Mouse (Mus musculus): ENCODE measurements around the gene Mybpc1.
"Not testable (repeated sequence)": the region's sequence is repeated elsewhere in the genome, so short reads cannot be mapped to it uniquely, and the experiment has no call there.

The Mybpc1 gene

DNA sequence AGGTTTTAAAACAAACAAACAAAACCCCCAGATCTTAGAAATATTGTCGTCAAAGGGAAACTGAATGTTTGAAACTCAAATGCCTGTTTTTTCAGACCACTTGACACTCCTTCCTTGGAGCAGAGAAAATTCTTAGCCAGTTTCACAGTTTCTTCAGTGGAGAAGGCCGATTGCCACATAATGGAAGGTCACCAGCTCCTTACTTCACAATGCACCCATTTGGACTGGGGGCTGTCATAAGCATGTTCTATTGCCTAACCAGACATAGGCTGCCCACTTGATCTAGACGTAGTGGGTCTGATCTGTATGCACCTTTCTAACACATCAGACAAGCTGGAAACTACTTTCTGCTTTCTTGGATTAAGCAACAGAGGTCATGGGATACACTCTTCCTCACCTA, 100.5 kb downstream of the Mybpc1 start:
- ChIA-PET CTCF (interaction anchor here in 3 of 4 experiments (1.1 to 2.6 kb wide), 5 partner anchors 10 to 221 kb away, joined by 3 to 25 read pairs (median 6); no protein-coding TSS in a partner anchor), POLR2A (interaction anchor here in 3 of 4 experiments (0.6 to 5.4 kb wide), 32 partner anchors 8 to 340 kb away, joined by 3 to 52 read pairs (median 5); partner anchors contain the start of genes Arl1 (in 1 of the 3), Spic (in 1 of the 3) and Sycp3 (in 1 of the 3))

DNA sequence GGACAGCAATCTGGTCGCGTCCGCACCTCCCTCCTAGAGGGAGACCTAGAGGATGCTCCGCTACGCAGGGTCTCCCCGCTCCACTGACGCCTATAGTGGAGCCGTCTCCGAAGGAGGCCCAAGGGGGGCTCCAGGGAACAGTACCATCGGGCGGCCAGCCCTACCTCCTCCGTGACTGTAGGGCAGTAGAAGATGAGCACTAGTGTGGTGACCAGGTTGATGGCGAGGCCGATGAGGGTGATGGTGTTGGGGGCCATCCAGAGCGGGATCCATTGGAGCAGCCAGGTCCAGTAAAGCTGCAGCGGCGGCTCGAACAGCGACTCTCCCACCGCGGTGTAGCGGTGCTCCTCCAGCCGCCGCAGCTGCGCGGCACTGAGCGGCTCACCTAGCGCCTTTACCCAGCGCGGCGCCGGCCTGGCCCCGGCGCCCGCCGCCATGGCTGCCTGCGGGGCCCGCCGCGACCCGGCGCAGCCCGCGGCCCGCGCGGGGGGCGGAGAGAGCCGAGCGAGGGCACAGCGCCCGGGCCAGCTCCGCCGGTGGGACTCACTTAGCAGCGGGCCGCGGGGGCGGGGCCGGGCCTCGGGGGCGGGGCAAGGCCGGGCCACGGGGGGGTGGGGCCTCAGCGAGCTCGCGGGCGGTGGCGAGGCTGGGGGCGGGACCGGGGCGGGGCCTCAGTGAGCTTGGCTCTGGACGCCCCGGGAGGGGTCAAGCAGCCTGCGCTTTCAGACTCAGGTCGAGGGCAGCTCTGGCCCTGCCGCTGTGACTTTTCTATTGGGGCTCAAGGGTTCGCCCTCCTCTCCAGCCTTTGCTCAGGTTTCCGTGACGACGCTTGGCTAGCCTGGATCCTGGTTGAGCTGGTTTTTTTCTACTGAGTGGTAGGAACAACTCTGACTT, 101.3 kb downstream of the Mybpc1 start, which contains the start of gene Chpt1:
TSS of gene Chpt1 (minus strand) at position 653 of the 894 bp plus-strand sequence.
- POLR2A ChIA-PET = interaction anchor here (0.6 to 5.4 kb wide), 38 partner anchors 8 to 235 kb away, joined by 3 to 52 read pairs (median 4); partner anchors contain the start of genes Arl1 (in 1 of the 4), Spic (in 1 of the 4) and Sycp3 (in 1 of the 4)
- CTCF ChIA-PET = interaction anchor here in 3 of 4 experiments (0.6 to 2.6 kb wide), 9 partner anchors 10 to 805 kb away, joined by 3 to 25 read pairs (median 6); no protein-coding TSS in a partner anchor

DNA sequence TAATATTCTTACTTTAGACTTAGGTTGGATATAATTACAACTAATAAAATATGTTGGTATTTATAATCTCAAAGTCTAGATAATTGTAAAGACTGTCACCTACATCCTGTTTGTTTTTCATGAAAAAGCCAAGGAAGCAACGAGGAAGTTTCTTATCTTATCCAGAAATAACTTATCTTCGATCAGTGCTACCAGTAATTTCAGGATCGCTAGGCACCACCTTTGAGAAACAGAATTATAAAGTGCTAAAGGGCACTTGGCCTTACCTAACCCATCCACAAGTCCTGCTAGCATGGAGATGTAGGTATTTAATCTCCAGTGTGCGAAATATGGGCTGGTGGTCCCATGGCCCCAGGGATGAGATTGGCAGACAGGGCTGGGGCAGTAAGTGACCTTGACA, 102.0 kb downstream of the Mybpc1 start:
- CTCF ChIA-PET = interaction anchor here in 2 of 4 experiments (0.6 to 1.3 kb wide), 3 partner anchors 11 to 32 kb away, joined by 3 to 6 read pairs (median 5); no protein-coding TSS in a partner anchor
- POLR2A ChIA-PET = interaction anchor here (0.7 to 5.4 kb wide), 8 partner anchors 9 to 86 kb away, joined by 3 to 52 read pairs (median 6); no protein-coding TSS in a partner anchor

DNA sequence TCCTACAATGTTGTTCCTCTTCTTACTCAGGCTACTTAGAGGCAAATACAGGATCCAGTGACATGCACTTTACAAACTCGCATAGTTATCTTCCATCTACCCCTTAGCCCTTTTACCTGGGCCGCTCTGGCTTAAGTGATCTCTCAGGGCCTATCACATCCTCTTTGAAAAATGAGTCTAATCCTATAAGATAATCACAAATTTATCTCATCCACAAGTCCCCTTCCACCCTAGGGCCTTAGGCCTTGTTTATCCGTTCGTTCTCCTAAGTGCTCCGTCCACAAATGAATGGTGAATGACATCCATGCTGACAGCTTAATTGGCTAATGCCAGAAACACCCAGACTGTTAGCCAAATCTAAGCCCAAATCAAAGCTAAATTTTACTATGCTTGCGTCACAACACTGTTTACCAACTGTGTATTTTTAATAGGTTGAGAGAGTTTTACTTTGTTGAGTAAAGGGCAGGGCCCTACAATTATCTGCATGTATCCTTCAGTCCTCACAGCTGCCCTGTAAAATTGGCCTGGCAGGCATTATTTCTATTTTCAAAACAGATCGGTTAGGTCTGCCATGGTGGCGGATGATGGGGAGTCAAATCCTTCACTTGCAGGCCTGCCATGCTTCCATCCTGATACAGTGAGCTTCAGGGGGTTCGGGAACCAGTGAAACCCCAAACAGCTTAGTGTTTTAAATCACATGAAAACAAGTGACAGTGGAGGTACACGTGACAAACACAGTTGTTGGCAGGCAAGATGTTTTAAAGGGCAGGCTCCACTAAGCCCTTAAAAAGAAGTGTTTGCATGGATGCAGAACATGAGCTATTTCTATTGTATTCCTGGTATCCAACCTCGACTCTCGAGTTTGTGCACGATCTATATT, 102.8 kb downstream of the Mybpc1 start:
- POLR2A ChIA-PET = interaction anchor here in 3 of 4 experiments (0.6 to 5.4 kb wide), 4 partner anchors 12 to 1216 kb away, joined by 3 to 36 read pairs (median 12); no protein-coding TSS in a partner anchor
- CTCF ChIA-PET = no interaction called here

DNA sequence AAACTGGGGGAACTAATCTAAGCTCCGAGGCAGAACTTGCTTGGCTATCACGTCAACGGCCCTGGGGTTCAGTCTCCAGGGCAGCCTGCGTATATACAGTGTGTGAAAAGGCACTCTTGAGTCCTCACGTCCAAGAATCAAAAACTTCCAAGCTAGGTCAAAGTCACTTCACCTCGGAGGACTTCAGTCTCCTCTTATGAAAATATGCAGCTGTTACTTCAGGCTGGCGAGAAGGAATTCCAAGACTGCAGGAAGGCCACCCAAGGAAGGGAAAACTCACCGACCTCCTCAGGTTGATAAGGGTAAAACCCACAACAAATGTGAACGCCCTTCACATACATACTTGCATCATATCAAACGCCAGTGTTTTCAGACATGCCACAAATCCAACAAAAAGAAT, 103.6 kb downstream of the Mybpc1 start:
- ChIA-PET POLR2A (interaction anchor here in 3 of 4 experiments (0.8 to 5.4 kb wide), 6 partner anchors 11 to 47 kb away, joined by 3 to 36 read pairs (median 6); no protein-coding TSS in a partner anchor), CTCF (interaction anchor here in 1 of 4 experiments (0.5 kb wide), 1 partner anchor 170 kb away, joined by 3 read pairs; no protein-coding TSS in a partner anchor)

DNA sequence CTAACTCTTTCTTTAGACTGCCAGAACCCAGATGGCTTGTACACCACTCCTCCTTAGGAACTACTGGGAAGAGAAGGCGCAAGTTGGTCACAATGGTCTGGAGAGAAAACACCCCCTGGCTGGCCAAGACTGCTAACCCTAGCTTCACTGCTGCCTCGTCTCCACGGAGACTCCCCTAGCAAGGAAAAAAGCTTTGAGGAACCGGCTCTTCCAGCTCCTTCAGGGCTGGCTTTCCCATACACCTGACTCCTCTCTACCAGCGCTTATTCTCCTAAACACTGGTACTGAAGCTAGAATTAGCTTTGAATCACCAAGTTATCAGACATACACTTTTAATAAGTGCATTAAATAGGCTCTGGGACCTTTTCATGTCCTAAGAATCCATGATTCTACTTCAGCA, 105.0 kb downstream of the Mybpc1 start:
- ChIA-PET POLR2A (interaction anchor here in 2 of 4 experiments (0.6 to 1.6 kb wide), 2 partner anchors 8 to 15 kb away, joined by 3 to 5 read pairs; no protein-coding TSS in a partner anchor), CTCF (interaction anchor here in 1 of 4 experiments (1.0 kb wide), 1 partner anchor 14 kb away, joined by 4 read pairs; no protein-coding TSS in a partner anchor)

DNA sequence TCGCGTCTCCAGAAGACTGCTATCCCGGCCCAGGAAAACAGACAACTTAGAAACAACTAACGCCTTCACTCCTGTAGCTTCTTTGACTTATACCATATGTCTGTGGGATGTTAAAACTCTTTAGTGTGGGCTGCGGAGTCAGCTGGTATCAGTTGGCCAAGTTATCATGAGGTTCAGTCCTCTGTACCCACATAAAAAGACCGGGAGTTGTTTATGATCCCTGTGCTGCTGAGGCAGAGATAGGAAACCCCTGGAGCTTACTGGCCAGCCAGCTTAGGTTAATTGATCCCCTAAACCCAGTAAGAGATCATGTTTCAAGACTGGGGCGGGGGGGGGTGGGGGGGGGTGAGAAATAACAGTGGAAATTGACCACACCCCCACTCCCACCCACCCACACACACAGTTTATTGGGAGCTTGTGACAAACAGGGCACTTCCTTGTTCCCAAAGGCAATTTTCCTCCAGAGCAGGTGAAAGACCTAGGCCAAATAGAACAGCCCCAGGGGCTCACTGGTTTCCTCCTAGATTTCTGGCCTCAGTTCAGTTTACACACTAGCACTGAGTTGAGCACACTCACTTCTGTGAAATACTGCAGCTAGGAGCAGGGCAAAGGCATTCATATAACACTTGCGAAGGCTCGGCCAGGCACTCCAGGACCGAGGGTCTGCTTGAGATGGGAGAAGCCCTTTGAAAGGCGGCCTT, 107.9 kb downstream of the Mybpc1 start:
- ChIA-PET CTCF (interaction anchor here in 1 of 4 experiments (0.7 kb wide), 1 partner anchor 74 kb away, joined by 6 read pairs; no protein-coding TSS in a partner anchor), POLR2A (interaction anchor here (0.6 to 1.4 kb wide), 7 partner anchors 8 to 1198 kb away, joined by 3 to 25 read pairs (median 4); partner anchors contain the start of gene Sycp3 (in 1 of the 4))

DNA sequence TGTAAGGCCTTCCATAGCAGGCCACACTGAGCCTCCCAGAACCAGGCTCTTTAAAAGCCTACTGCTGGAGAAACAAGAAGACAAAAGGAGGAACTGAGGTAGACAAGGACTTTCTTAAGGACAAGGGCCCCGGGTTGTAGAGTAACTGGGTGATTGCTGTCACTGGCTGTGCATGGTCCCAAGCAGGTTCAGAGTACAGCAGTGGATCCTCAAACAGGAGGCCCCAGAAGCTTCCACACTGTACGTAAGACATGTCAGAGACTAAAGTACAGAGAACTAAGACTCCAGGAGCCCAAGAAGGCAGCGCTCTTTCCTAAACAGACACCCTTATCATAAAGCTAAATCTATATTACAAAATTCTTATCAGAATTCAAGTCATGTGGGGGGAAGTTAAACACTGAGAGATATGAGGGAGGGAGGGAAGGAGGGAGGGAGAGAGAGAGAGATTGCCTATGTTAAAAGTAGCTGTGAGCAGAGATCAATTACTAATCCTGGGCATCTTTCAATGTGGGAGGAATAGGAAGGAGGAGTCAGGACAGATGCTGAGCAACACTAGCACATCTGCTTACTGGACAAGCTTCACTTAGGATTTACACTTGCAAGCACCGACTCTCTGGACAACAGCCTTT, 109.9 kb downstream of the Mybpc1 start:
- ChIA-PET CTCF (no interaction called here), POLR2A (interaction anchor here in 2 of 4 experiments (0.8 kb wide), 2 partner anchors 9 to 37 kb away, joined by 3 read pairs; partner anchors contain the start of gene Chpt1 (in 1 of the 2))

DNA sequence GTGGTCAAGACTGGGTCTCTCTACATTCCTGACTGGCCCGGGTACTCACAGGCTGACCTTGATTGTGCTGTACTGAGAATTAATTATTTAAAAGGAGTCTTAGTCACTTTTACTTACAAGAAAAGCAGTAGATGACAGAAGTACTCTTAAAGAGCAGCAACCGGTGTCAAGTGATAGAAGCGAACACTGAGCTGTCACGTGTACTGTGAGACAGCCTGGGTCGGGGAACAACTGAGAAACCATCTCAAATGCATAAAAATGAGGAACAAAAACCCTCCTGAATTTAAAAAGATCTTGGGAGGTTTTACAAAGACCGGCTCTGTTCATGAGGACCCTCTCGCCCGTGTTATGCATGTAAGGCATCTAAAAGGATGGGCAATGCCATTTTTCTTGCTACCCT, 112.3 kb downstream of the Mybpc1 start:
- CTCF ChIA-PET = interaction anchor here in 1 of 4 experiments (2.5 kb wide), 1 partner anchor 116 kb away, joined by 7 read pairs; no protein-coding TSS in a partner anchor
- POLR2A ChIA-PET = interaction anchor here in 2 of 4 experiments (1.0 to 1.6 kb wide), 4 partner anchors 11 to 33 kb away, joined by 3 to 7 read pairs (median 5); partner anchors contain the start of genes Chpt1 (in 2 of the 2) and Sycp3 (in 1 of the 2)

DNA sequence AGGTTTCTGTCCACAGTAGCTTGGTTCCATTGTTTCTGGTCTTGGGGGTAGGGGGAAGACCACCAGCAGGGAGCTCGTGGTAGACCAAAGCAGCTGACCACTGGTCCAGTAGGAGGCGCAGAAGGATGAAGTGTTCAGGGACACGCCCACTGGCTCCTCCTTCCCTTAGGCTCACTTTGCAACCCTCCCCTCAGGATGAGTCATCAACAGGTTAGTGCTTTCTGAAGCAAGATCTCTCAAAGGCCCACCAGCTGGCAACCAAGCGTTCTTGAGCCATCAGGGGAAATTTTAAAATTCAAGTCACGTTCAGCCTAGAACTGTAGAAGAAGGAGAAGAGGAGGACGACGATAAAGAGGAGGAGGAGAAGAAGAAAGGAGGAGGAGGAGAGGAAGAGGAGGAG, 113.3 kb downstream of the Mybpc1 start:
- POLR2A ChIA-PET = interaction anchor here in 2 of 4 experiments (0.6 to 1.2 kb wide), 5 partner anchors 8 to 1993 kb away, joined by 3 to 5 read pairs (median 3); partner anchors contain the start of genes Chpt1 (in 1 of the 2) and Sycp3 (in 1 of the 2)
- CTCF ChIA-PET = interaction anchor here in 3 of 4 experiments (0.7 to 2.5 kb wide), 4 partner anchors 12 to 115 kb away, joined by 3 to 7 read pairs (median 4); partner anchors contain the start of gene Chpt1 (in 1 of the 3)

DNA sequence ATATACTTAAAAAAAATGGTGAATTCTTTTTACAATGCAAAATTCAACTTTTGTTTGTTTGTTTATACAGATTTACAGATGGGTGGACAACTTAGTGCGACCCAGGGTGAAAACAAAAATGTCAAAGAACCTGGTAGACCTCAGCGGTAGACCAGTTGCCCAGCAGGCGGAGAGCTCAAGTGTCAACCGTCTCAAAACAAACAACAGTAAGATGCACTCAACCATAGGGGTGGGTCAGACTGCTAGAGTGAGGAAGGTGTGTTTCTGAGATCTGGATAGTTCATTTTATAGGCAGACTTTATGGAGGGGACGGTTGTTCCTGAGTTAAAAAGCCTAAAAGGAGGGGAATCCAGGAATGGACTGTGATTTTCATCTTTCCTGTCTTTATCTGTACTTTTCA, 116.3 kb downstream of the Mybpc1 start:
- ChIA-PET POLR2A (interaction anchor here in 2 of 4 experiments (0.6 to 2.0 kb wide), 2 partner anchors 15 to 28 kb away, joined by 3 to 6 read pairs; partner anchors contain the start of gene Chpt1 (in 1 of the 2)), CTCF (interaction anchor here in 1 of 4 experiments (0.5 kb wide), 1 partner anchor 99 kb away, joined by 6 read pairs; no protein-coding TSS in a partner anchor)

DNA sequence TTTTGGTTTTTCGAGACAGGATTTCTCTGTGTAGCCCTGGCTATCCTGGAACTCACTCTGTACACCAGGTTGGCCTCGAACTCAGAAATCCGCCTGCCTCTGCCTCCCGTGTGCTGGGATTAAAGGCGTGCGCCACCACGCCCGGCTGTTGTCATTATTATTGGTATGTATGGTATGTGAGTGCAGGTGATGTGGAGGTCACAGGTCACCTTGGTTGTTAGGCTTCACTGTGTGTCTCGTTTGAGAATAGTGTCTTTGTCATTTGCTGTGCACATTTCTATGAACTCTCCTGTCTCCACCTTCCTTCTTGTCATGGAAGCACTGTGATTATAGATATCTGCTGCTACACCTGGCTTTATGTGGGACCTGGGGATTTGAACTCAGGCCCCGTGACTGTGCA, 122.1 kb downstream of the Mybpc1 start:
- POLR2A ChIA-PET, CTCF ChIA-PET: not testable (repeated sequence)
